Mouse (Mus musculus) natural killer cell, adult 2 months (primary cell): ENCODE data around the gene L3mbtl1.
A peak's percentile ranks its signal among the peaks of the same experiment; 100 is the strongest.
"Not testable (repeated sequence)": the region's sequence is repeated elsewhere in the genome, so short reads cannot be mapped to it uniquely, and the experiment has no call there.

Experiments used
- DNase-seq, 2 experiments: peaks; one replicate each; pipeline ENCODE4 v3.0.0; 2022; ENCODE audit warnings: low spot score in 2 of 2

L3mbtl1 gene

GRCm38 (mm10) chr2:162943148-162943846, at the start of gene L3mbtl1:
L3mbtl1 (plus strand) TSS chr2:162943472.
- no peak for DNase-seq

GRCm38 (mm10) chr2:162899256-162899655, 44.0 kb upstream of the L3mbtl1 start:
- not testable (repeated sequence) for DNase-seq

- DNase-seq = no peak
These were observed 43.2 kb upstream of the L3mbtl1 start for GRCm38 (mm10) chr2:162899880-162900589.

GRCm38 (mm10) chr2:162900590-162900916, 42.7 kb upstream of the L3mbtl1 start:
- no peak for DNase-seq

GRCm38 (mm10) chr2:162905902-162906301, 37.4 kb upstream of the L3mbtl1 start:
- no peak for DNase-seq

- DNase-seq = no peak
These were observed 35.2 kb upstream of the L3mbtl1 start for GRCm38 (mm10) chr2:162908052-162908491.

GRCm38 (mm10) chr2:162914040-162914439, 29.2 kb upstream of the L3mbtl1 start:
- no peak for DNase-seq

GRCm38 (mm10) chr2:162914519-162914918, 28.8 kb upstream of the L3mbtl1 start:
- no peak for DNase-seq

- DNase-seq = no peak
These were observed 23.3 kb upstream of the L3mbtl1 start for GRCm38 (mm10) chr2:162919926-162920325.

- DNase-seq = peak; percentile 30 to 44
These were observed 21.1 kb upstream of the L3mbtl1 start for GRCm38 (mm10) chr2:162922183-162922582.

GRCm38 (mm10) chr2:162922834-162923233, 20.4 kb upstream of the L3mbtl1 start:
- no peak for DNase-seq

GRCm38 (mm10) chr2:162924126-162924525, 19.1 kb upstream of the L3mbtl1 start:
- no peak for DNase-seq

- DNase-seq = no peak
These were observed 15.2 kb upstream of the L3mbtl1 start for GRCm38 (mm10) chr2:162927918-162928585.

GRCm38 (mm10) chr2:162929704-162930103, 13.6 kb upstream of the L3mbtl1 start:
- no peak for DNase-seq

GRCm38 (mm10) chr2:162930516-162931122, 12.7 kb upstream of the L3mbtl1 start:
- DNase-seq = peak; percentile 31 to 34

GRCm38 (mm10) chr2:162931123-162931673, 12.1 kb upstream of the L3mbtl1 start, which contains the start of gene Srsf6:
Srsf6 (plus strand) TSS chr2:162931528.
- peak; percentile 86 to 87 for DNase-seq

GRCm38 (mm10) chr2:162931674-162932650, 11.3 kb upstream of the L3mbtl1 start:
- peak; percentile 61 to 62 for DNase-seq

- no peak for DNase-seq
These were observed 10.6 kb upstream of the L3mbtl1 start for GRCm38 (mm10) chr2:162932706-162933105.

- no peak for DNase-seq
These were observed 8.9 kb upstream of the L3mbtl1 start for GRCm38 (mm10) chr2:162934421-162934820.

- no peak for DNase-seq
These were observed 7.6 kb upstream of the L3mbtl1 start for GRCm38 (mm10) chr2:162935700-162936099.

- DNase-seq = no peak
These were observed 3.7 kb upstream of the L3mbtl1 start for GRCm38 (mm10) chr2:162939562-162939961.
